Mouse (Mus musculus) CH12.LX (cell line): ENCODE measurements around the gene Vps18. TPM values are rescaled to one million over a fixed set of nuclear protein-coding genes. Genes with fewer than 3 reads are reported as not detected.

Experiments
- DNase-seq: peaks from one replicate; pipeline ENCODE4 v3.0.0-alpha.2; 2013; ENCODE audit errors: extremely low read depth
- H3K27ac ChIP-seq: 2 replicates; pipeline ENCODE4 v1.5.1; 2012; ENCODE audit warnings: low read depth, mild to moderate bottlenecking, control low read depth, moderate library complexity; ENCODE audit not compliant: insufficient read depth
- H3K27me3 ChIP-seq: replicated peaks from 2 replicates; pipeline ENCODE3; 2012; ENCODE audit warnings: inconsistent platforms
- H3K36me3 ChIP-seq, 2 experiments: replicated peaks in 1 of 2; 2 replicates each; pipeline versions ENCODE3 to v1.6.1; 2012; ENCODE audit warnings: inconsistent platforms in 1 of 2, low read length in 1 of 2, mild to moderate bottlenecking in 1 of 2, mixed read lengths in 1 of 2, moderate library complexity in 1 of 2; ENCODE audit not compliant: control insufficient read depth in 1 of 2, insufficient read depth in 1 of 2
- H3K4me1 ChIP-seq, 2 experiments: 2 replicates each; pipeline ENCODE4 v1.6.1; 2012; ENCODE audit warnings: inconsistent platforms in 1 of 2, moderate library complexity in 1 of 2; ENCODE audit not compliant: insufficient read depth in 2 of 2, control insufficient read depth in 1 of 2
- H3K4me2 ChIP-seq: 2 replicates; pipeline ENCODE4 v1.6.1; 2012; ENCODE audit warnings: low read depth, mild to moderate bottlenecking, control low read depth; ENCODE audit not compliant: poor library complexity, insufficient read depth, severe bottlenecking
- H3K4me3 ChIP-seq, 3 experiments: fragments of 150-350 bp in 1 of 3; sonication (generic) in 1 of 3; replicated peaks in 1 of 3; 2 replicates each; pipeline versions ENCODE3 to v1.5.1; 2011 to 2012; ENCODE audit warnings: low read depth in 2 of 3, low read length in 2 of 3, mild to moderate bottlenecking in 2 of 3, moderate library complexity in 2 of 3, control low read depth in 1 of 3, improper control_type of control experiment in 1 of 3, inconsistent platforms in 1 of 3, mixed read lengths in 1 of 3; ENCODE audit not compliant: poor library complexity in 1 of 3
- H3K79me2 ChIP-seq: replicated peaks from 2 replicates; pipeline ENCODE4 v1.6.1; 2012; ENCODE audit warnings: mild to moderate bottlenecking, moderate library complexity; ENCODE audit not compliant: control insufficient read depth, poor library complexity, insufficient read depth, severe bottlenecking; ENCODE audit errors: extremely low read depth
- H3K9ac ChIP-seq: 2 replicates; pipeline ENCODE4 v1.6.1; 2012; ENCODE audit warnings: low read depth, mild to moderate bottlenecking, control low read depth, moderate library complexity; ENCODE audit not compliant: insufficient read depth
- H3K9me3 ChIP-seq: replicated peaks from 2 replicates; pipeline ENCODE3; 2012; ENCODE audit warnings: low read length, inconsistent platforms, mixed read lengths
- BHLHE40 ChIP-seq: IDR thresholded peaks from 2 replicates; pipeline ENCODE4 v1.6.1; 2011; ENCODE audit warnings: mild to moderate bottlenecking, low read depth, low read length, improper control_type of control experiment
- CHD2 ChIP-seq: IDR thresholded peaks from 2 replicates; pipeline ENCODE4 v1.6.1; 2011; ENCODE audit warnings: low read length, improper control_type of control experiment
- CTCF ChIP-seq, 2 experiments: IDR thresholded peaks in 1 of 2; conservative IDR thresholded peaks in 1 of 2; 2 replicates each; pipeline ENCODE4 v1.5.1; 2011 to 2012; ENCODE audit warnings: low read depth in 2 of 2, low read length in 2 of 2, improper control_type of control experiment in 1 of 2, inconsistent platforms in 1 of 2, mild to moderate bottlenecking in 1 of 2, moderate library complexity in 1 of 2
- JUND ChIP-seq: conservative IDR thresholded peaks from 2 replicates; pipeline ENCODE4 v1.6.1; 2011; ENCODE audit warnings: low read depth, low read length, improper control_type of control experiment
- KAT2A ChIP-seq: IDR thresholded peaks from 2 replicates; pipeline ENCODE4 v1.6.1; 2012; ENCODE audit warnings: low read length, improper control_type of control experiment, inconsistent platforms; ENCODE audit not compliant: insufficient replicate concordance
- MAFK ChIP-seq: IDR thresholded peaks from 2 replicates; pipeline ENCODE4 v1.6.1; 2011; ENCODE audit warnings: low read length, improper control_type of control experiment; ENCODE audit not compliant: insufficient replicate concordance
- NELFE ChIP-seq: IDR thresholded peaks from 2 replicates; pipeline ENCODE4 v1.6.1; 2011; ENCODE audit warnings: low read depth, low read length, improper control_type of control experiment
- RAD21 ChIP-seq: IDR thresholded peaks from 2 replicates; pipeline ENCODE4 v1.6.1; 2011; ENCODE audit warnings: low read depth, mild to moderate bottlenecking, low read length, improper control_type of control experiment, moderate library complexity
- SIN3A ChIP-seq: IDR thresholded peaks from 2 replicates; pipeline ENCODE4 v1.6.1; 2012; ENCODE audit warnings: low read length, improper control_type of control experiment, inconsistent platforms
- ZC3H11A ChIP-seq: IDR thresholded peaks from 2 replicates; pipeline ENCODE4 v1.6.1; 2012; ENCODE audit warnings: low read depth, mild to moderate bottlenecking, inconsistent platforms, low read length, improper control_type of control experiment
- dilution Hi-C: fragments of 300-500 bp; cut with MboI; formaldehyde crosslinking; loops from 2 replicates; pipeline ENCODE4 v1.14.3; 2020; ENCODE audit warnings: low sequenced_read_pairs; ENCODE audit not compliant: extremely low pct_unique_long_range_greater_than_20kb, extremely low pct_ligation_motif_present
- in situ Hi-C: fragments of 300-500 bp; cut with MboI; formaldehyde crosslinking; loops from 3 replicates; pipeline ENCODE4 v1.14.3; 2019; ENCODE audit warnings: low sequenced_read_pairs, low pct_ligation_motif_present, low pct_unique_long_range_greater_than_20kb, mixed read lengths
- polyA plus RNA-seq: library from polyadenylated mRNA; unstranded; fragments of >175 nt; gene quantifications from 2 replicates; pipeline ENCODE4 v1.2.1, GENCODE M21; 2012; ENCODE audit warnings: low read depth; ENCODE audit not compliant: insufficient read length
- total RNA-seq, 2 experiments: library from RNA; depleted of rRNA; stranded (reverse); fragments of 300-350 nt in 1 of 2; fragments of >200 nt in 1 of 2; gene quantifications; 2 replicates each; pipeline ENCODE4 v1.2.3; 2012 to 2014

Gene Vps18
- total and polyA plus RNA-seq, 3 experiments = 8.7 to 17.9 (median 15.4) TPM

- Histone ChIP-seq H3K4me2 (no peak overlapping the region), H3K4me3 (no peak overlapping the region), H3K36me3 (no peaks in the 10 kb centered on the region), H3K27me3 (peaks cover 76% of the 10 kb centered on the region), H3K9me3 (no peaks in the 10 kb centered on the region), H3K4me1 (peaks cover 9 to 28% of the 10 kb centered on the region in 2 experiments), H3K79me2 (no peaks in the 10 kb centered on the region), H3K27ac (no peak overlapping the region), H3K9ac (no peak overlapping the region)
- no peak for TF ChIP-seq CHD2
- TF ChIP-seq CTCF (conservative IDR thresholded peaks at IDR 0.05 in 1 of 2, IDR thresholded peaks at IDR 0.05 in 1 of 2; ENCODE audit: low read depth in 2 of 2, low read length in 2 of 2) = no peak
- dilution Hi-C loops = no loop called here
- in situ Hi-C loops = no loop called here
- no peak for DNase-seq
Measured at GRCm38 (mm10) chr2:119329123-119329817, 40.7 kb downstream of the Vps18 start.

GRCm38 (mm10) chr2:119330795-119331194, 42.3 kb downstream of the Vps18 start:
- H3K79me2 ChIP-seq = no peaks in the 10 kb centered on the region
- H3K4me1 ChIP-seq = peaks cover under 1 to 25% of the 10 kb centered on the region in 2 experiments; a peak in 3 of 4 replicates
- H3K4me2 ChIP-seq = no peak overlapping the region
- dilution Hi-C loops = no loop called here
- no peak for TF ChIP-seq JUND
- no peak for TF ChIP-seq BHLHE40
- TF ChIP-seq KAT2A = no peak
- no peak overlapping the region for H3K27ac ChIP-seq
- in situ Hi-C loops = no loop called here
- no peaks in the 10 kb centered on the region for H3K36me3 ChIP-seq
- H3K27me3 ChIP-seq = peaks cover 63% of the 10 kb centered on the region
- no peaks in the 10 kb centered on the region for H3K9me3 ChIP-seq
- DNase-seq = no peak
- H3K4me3 ChIP-seq = no peak overlapping the region
- H3K9ac ChIP-seq = no peak overlapping the region

- Histone ChIP-seq H3K79me2 (no peaks in the 10 kb centered on the region), H3K4me2 (no peak overlapping the region)
Measured at GRCm38 (mm10) chr2:119332177-119332661, 43.7 kb downstream of the Vps18 start.

More at GRCm38 (mm10) chr2:119332177-119332661, 43.7 kb downstream of the Vps18 start:
- no peak for TF ChIP-seq ZC3H11A
- no peak for TF ChIP-seq RAD21
- no peak for TF ChIP-seq NELFE
- no peak for TF ChIP-seq SIN3A
- no peak for TF ChIP-seq CTCF (conservative IDR thresholded peaks at IDR 0.05 in 1 of 2, IDR thresholded peaks at IDR 0.05 in 1 of 2; ENCODE audit: low read depth in 2 of 2, low read length in 2 of 2)
- no peak for TF ChIP-seq MAFK
- H3K4me1 ChIP-seq = peaks cover 8 to 27% of the 10 kb centered on the region in 2 experiments
- H3K4me3 ChIP-seq = no peak overlapping the region
- dilution Hi-C loops (no loop called here), in situ Hi-C loops (no loop called here)
- no peak overlapping the region for H3K9ac ChIP-seq
- no peak for DNase-seq
- H3K9me3 ChIP-seq = no peaks in the 10 kb centered on the region
- no peaks in the 10 kb centered on the region for H3K36me3 ChIP-seq
- no peak overlapping the region for H3K27ac ChIP-seq
- H3K27me3 ChIP-seq = peaks cover 50% of the 10 kb centered on the region
